Mouse (Mus musculus) forebrain, embryonic 16.5 days (tissue): ENCODE data around the gene Hils1. TPM values are rescaled to one million over a fixed set of nuclear protein-coding genes. Genes with fewer than 3 reads are reported as not detected.

ENCODE experiments used
- ATAC-seq: fragments of 200-750 bp; cut with Nextera tagmentation; 2 replicates; pipeline ENCODE4 v1.8.0; 2017; ENCODE audit warnings: mild to moderate bottlenecking, moderate library complexity
- H3K27ac ChIP-seq: fragments of 300-500 bp; sonication (generic); 2 replicates; pipeline ENCODE4 v1.5.1; 2014; ENCODE audit warnings: low read length, control low read depth
- H3K27me3 ChIP-seq: fragments of 300-500 bp; sonication (generic); replicated peaks from 2 replicates; pipeline ENCODE4 v1.6.1; 2014; ENCODE audit warnings: low read length; ENCODE audit not compliant: control insufficient read depth, insufficient read depth
- H3K36me3 ChIP-seq: fragments of 300-500 bp; sonication (generic); 2 replicates; pipeline ENCODE4 v1.6.1; 2014; ENCODE audit not compliant: control insufficient read depth, insufficient read depth
- H3K4me1 ChIP-seq: fragments of 300-500 bp; sonication (generic); replicated peaks from 2 replicates; pipeline ENCODE4 v1.6.1; 2014; ENCODE audit warnings: low read length; ENCODE audit not compliant: control insufficient read depth, insufficient read depth
- H3K4me2 ChIP-seq: fragments of 300-500 bp; sonication (generic); 2 replicates; pipeline ENCODE4 v1.6.1; 2014; ENCODE audit warnings: mild to moderate bottlenecking, low read length, control low read depth
- H3K4me3 ChIP-seq: fragments of 300-500 bp; sonication (generic); replicated peaks from 2 replicates; pipeline ENCODE4 v1.5.1; 2014; ENCODE audit warnings: mild to moderate bottlenecking, low read length, control low read depth
- H3K9ac ChIP-seq: fragments of 300-500 bp; sonication (generic); replicated peaks from 2 replicates; pipeline ENCODE4 v1.6.1; 2014; ENCODE audit warnings: low read depth, low read length, control low read depth
- H3K9me3 ChIP-seq: fragments of 300-500 bp; sonication (generic); 2 replicates; pipeline ENCODE4 v1.6.1; 2016; ENCODE audit warnings: low read length; ENCODE audit not compliant: control insufficient read depth
- WGBS: fragments of 180-500 bp; shearing (Covaris S2); extraction: QIAGEN DNeasy Blood & Tissue Kit; methylation state at CpG from one replicate; pipeline ENCODE4 v1.1.7; 2014; 5-methylcytosine and 5-hydroxymethylcytosine counted together
- polyA plus RNA-seq: library from polyadenylated mRNA; unstranded; fragments of >200 nt; fragmentation: Nextera tagmentation; extraction: Ambion mirVana; gene quantifications from 2 replicates; pipeline ENCODE4 v1.2.1, GENCODE M21; 2015

Gene Hils1
- polyA plus RNA-seq, 1 experiment from 2014 or later: not detected

GRCm38 (mm10) chr11:94934526-94934925 is 32.9 kb upstream of the Hils1 start:
- H3K27me3 ChIP-seq: peaks cover 32% of the 10 kb centered on the region
- no peaks in the 10 kb centered on the region for H3K9me3 ChIP-seq
- no peak overlapping the region for H3K9ac ChIP-seq
- no peak overlapping the region for H3K4me2 ChIP-seq
- no peak overlapping the region for H3K27ac ChIP-seq
- H3K4me3 ChIP-seq: no peak overlapping the region
- H3K36me3 ChIP-seq: no peaks in the 10 kb centered on the region
- no peak for ATAC-seq
- H3K4me1 ChIP-seq: peaks cover 14% of the 10 kb centered on the region
- 23% methylated on average over 11 of the region's 11 CpGs for WGBS

- ATAC-seq: no peak
- H3K27me3 ChIP-seq: peaks cover 34% of the 10 kb centered on the region
- WGBS: 20% methylated on average over 19 of the region's 19 CpGs
Measured at GRCm38 (mm10) chr11:94936045-94936444, 31.3 kb upstream of the Hils1 start, which contains the start of gene Col1a1. Col1a1 (plus strand) TSS chr11:94936224.

GRCm38 (mm10) chr11:94936851-94937295 is 30.5 kb upstream of the Hils1 start:
- Histone ChIP-seq H3K4me2 (peak overlapping the region; percentile 58), H3K4me1 (peaks cover 14% of the 10 kb centered on the region), H3K9me3 (no peaks in the 10 kb centered on the region), H3K27ac (no peak overlapping the region), H3K27me3 (peaks cover 34% of the 10 kb centered on the region), H3K4me3 (peak overlapping the region; percentile 19), H3K36me3 (no peaks in the 10 kb centered on the region), H3K9ac (no peak overlapping the region)
- ATAC-seq: peak; percentile 78
- WGBS: 0% methylated on average over 17 of the region's 17 CpGs

More at GRCm38 (mm10) chr11:94936045-94936444, 31.3 kb upstream of the Hils1 start, which contains the start of gene Col1a1:
- peak within 1 kb of the TSS; percentile 19 for H3K4me3 ChIP-seq
- H3K27ac ChIP-seq: no peak within 1 kb of the TSS
- H3K4me2 ChIP-seq: peak within 1 kb of the TSS; percentile 58
- H3K9me3 ChIP-seq: no peaks in the 10 kb centered on the region
- peaks cover 14% of the 10 kb centered on the region for H3K4me1 ChIP-seq
- no peak within 1 kb of the TSS for H3K9ac ChIP-seq
- H3K36me3 ChIP-seq: no peaks in the 10 kb centered on the region

GRCm38 (mm10) chr11:94937335-94937781 is 30.0 kb upstream of the Hils1 start:
- no peaks in the 10 kb centered on the region for H3K36me3 ChIP-seq
- ATAC-seq: peak; percentile 49
- H3K27ac ChIP-seq: no peak overlapping the region
- peak overlapping the region; percentile 35 for H3K4me3 ChIP-seq
- peak overlapping the region; percentile 37; the same call in 1 of the 2 replicates for H3K9ac ChIP-seq
- H3K9me3 ChIP-seq: no peaks in the 10 kb centered on the region
- peak overlapping the region; percentile 58 for H3K4me2 ChIP-seq
- peaks cover 14% of the 10 kb centered on the region for H3K4me1 ChIP-seq
- 2% methylated on average over 18 of the region's 18 CpGs for WGBS
- peaks cover 34% of the 10 kb centered on the region for H3K27me3 ChIP-seq

GRCm38 (mm10) chr11:94937787-94938186 is 29.6 kb upstream of the Hils1 start:
- Histone ChIP-seq H3K4me3 (peak overlapping the region; percentile 35), H3K36me3 (no peaks in the 10 kb centered on the region), H3K4me1 (peaks cover 14% of the 10 kb centered on the region), H3K9me3 (no peaks in the 10 kb centered on the region), H3K27me3 (peaks cover 34% of the 10 kb centered on the region), H3K9ac (peak overlapping the region; percentile 37; the same call in 1 of the 2 replicates), H3K27ac (no peak overlapping the region), H3K4me2 (peak overlapping the region; percentile 58)
- WGBS: under 1% methylated on average over 15 of the region's 15 CpGs
- peak; percentile 27; the same call in 1 of the 2 replicates for ATAC-seq

GRCm38 (mm10) chr11:94938296-94938695 is 29.1 kb upstream of the Hils1 start:
- Histone ChIP-seq H3K27me3 (peaks cover 34% of the 10 kb centered on the region), H3K9ac (no peak overlapping the region), H3K4me3 (no peak overlapping the region), H3K9me3 (no peaks in the 10 kb centered on the region), H3K4me1 (peaks cover 14% of the 10 kb centered on the region), H3K36me3 (no peaks in the 10 kb centered on the region), H3K27ac (no peak overlapping the region), H3K4me2 (no peak overlapping the region)
- WGBS: 23% methylated on average over 9 of the region's 9 CpGs
- ATAC-seq: no peak

GRCm38 (mm10) chr11:94939280-94939679 is 28.1 kb upstream of the Hils1 start:
- no peak overlapping the region for H3K4me2 ChIP-seq
- no peaks in the 10 kb centered on the region for H3K36me3 ChIP-seq
- peaks cover 14% of the 10 kb centered on the region for H3K4me1 ChIP-seq
- H3K9ac ChIP-seq: no peak overlapping the region
- no peak overlapping the region for H3K27ac ChIP-seq
- ATAC-seq: no peak
- peaks cover 34% of the 10 kb centered on the region for H3K27me3 ChIP-seq
- WGBS: 23% methylated on average over 4 of the region's 4 CpGs
- H3K9me3 ChIP-seq: no peaks in the 10 kb centered on the region
- no peak overlapping the region for H3K4me3 ChIP-seq

- Histone ChIP-seq H3K4me2 (no peak overlapping the region), H3K4me3 (no peak overlapping the region), H3K27me3 (peaks cover 20% of the 10 kb centered on the region), H3K9me3 (no peaks in the 10 kb centered on the region), H3K36me3 (no peaks in the 10 kb centered on the region), H3K9ac (no peak overlapping the region), H3K4me1 (peaks cover 14% of the 10 kb centered on the region), H3K27ac (no peak overlapping the region)
- ATAC-seq: no peak
- 42% methylated on average over 9 of the region's 9 CpGs for WGBS
Measured at GRCm38 (mm10) chr11:94941121-94941520, 26.3 kb upstream of the Hils1 start.

- no peaks in the 10 kb centered on the region for H3K36me3 ChIP-seq
- no peaks in the 10 kb centered on the region for H3K9me3 ChIP-seq
- WGBS: 79% methylated on average over 8 of the region's 8 CpGs
- H3K4me2 ChIP-seq: no peak overlapping the region
- peaks cover 15% of the 10 kb centered on the region for H3K27me3 ChIP-seq
- no peak for ATAC-seq
- H3K4me3 ChIP-seq: no peak overlapping the region
- no peak overlapping the region for H3K9ac ChIP-seq
- no peak overlapping the region for H3K27ac ChIP-seq
- peaks cover 10% of the 10 kb centered on the region for H3K4me1 ChIP-seq
Measured at GRCm38 (mm10) chr11:94941776-94942175, 25.6 kb upstream of the Hils1 start.
